Mouse (Mus musculus): ENCODE measurements around the gene Uqcc2.

DNA sequence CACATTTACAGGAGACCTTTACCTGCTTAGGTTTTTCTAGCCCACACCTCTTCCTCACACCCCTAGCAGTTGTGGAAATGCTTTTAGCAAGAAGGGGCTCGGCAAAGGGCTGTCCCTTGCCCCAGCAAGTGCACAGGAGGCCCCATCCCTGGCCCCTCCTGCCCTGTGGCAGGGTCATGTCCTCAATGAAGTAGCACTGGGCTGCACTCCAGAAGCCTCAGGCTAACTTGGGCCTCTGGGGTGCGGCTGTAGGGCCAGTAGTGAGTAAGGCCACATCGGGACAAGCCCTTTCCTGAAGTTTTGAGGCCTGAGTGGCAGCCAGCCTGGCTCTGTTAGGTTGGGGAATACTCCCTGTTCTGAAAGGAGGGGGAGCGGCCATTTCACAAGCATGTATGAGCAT is 27.2 kb upstream of the Uqcc2 start:
- TF ChIP-seq CTCF (IDR thresholded peaks at IDR 0.05; ENCODE audit: control insufficient read depth, insufficient read depth, low read length) (no peak), POLR2A (IDR thresholded peaks at IDR 0.05; ENCODE audit: borderline replicate concordance, control insufficient read depth, low read depth, low read length) (no peak)

Data from bone marrow, adult 2 months (tissue).